Mouse (Mus musculus) CH12.LX (cell line): ENCODE results near the gene Tas1r1. TPM values are rescaled to one million over a fixed set of nuclear protein-coding genes. Genes with fewer than 3 reads are reported as not detected.

Source experiments
- DNase-seq: peaks from one replicate; pipeline ENCODE4 v3.0.0-alpha.2; 2013; ENCODE audit errors: extremely low read depth
- H3K27ac ChIP-seq: 2 replicates; pipeline ENCODE4 v1.5.1; 2012; ENCODE audit warnings: low read depth, mild to moderate bottlenecking, control low read depth, moderate library complexity; ENCODE audit not compliant: insufficient read depth
- H3K27me3 ChIP-seq: replicated peaks from 2 replicates; pipeline ENCODE3; 2012; ENCODE audit warnings: inconsistent platforms
- H3K36me3 ChIP-seq, 2 experiments: replicated peaks in 1 of 2; 2 replicates each; pipeline versions ENCODE3 to v1.6.1; 2012; ENCODE audit warnings: inconsistent platforms in 1 of 2, low read length in 1 of 2, mild to moderate bottlenecking in 1 of 2, mixed read lengths in 1 of 2, moderate library complexity in 1 of 2; ENCODE audit not compliant: control insufficient read depth in 1 of 2, insufficient read depth in 1 of 2
- H3K4me1 ChIP-seq, 2 experiments: 2 replicates each; pipeline ENCODE4 v1.6.1; 2012; ENCODE audit warnings: inconsistent platforms in 1 of 2, moderate library complexity in 1 of 2; ENCODE audit not compliant: insufficient read depth in 2 of 2, control insufficient read depth in 1 of 2
- H3K4me2 ChIP-seq: 2 replicates; pipeline ENCODE4 v1.6.1; 2012; ENCODE audit warnings: low read depth, mild to moderate bottlenecking, control low read depth; ENCODE audit not compliant: poor library complexity, insufficient read depth, severe bottlenecking
- H3K4me3 ChIP-seq, 3 experiments: fragments of 150-350 bp in 1 of 3; sonication (generic) in 1 of 3; replicated peaks in 1 of 3; 2 replicates each; pipeline versions ENCODE3 to v1.5.1; 2011 to 2012; ENCODE audit warnings: low read depth in 2 of 3, low read length in 2 of 3, mild to moderate bottlenecking in 2 of 3, moderate library complexity in 2 of 3, control low read depth in 1 of 3, improper control_type of control experiment in 1 of 3, inconsistent platforms in 1 of 3, mixed read lengths in 1 of 3; ENCODE audit not compliant: poor library complexity in 1 of 3
- H3K79me2 ChIP-seq: replicated peaks from 2 replicates; pipeline ENCODE4 v1.6.1; 2012; ENCODE audit warnings: mild to moderate bottlenecking, moderate library complexity; ENCODE audit not compliant: control insufficient read depth, poor library complexity, insufficient read depth, severe bottlenecking; ENCODE audit errors: extremely low read depth
- H3K9ac ChIP-seq: 2 replicates; pipeline ENCODE4 v1.6.1; 2012; ENCODE audit warnings: low read depth, mild to moderate bottlenecking, control low read depth, moderate library complexity; ENCODE audit not compliant: insufficient read depth
- H3K9me3 ChIP-seq: replicated peaks from 2 replicates; pipeline ENCODE3; 2012; ENCODE audit warnings: low read length, inconsistent platforms, mixed read lengths
- CHD1 ChIP-seq: IDR thresholded peaks from 2 replicates; pipeline ENCODE4 v1.6.1; 2012; ENCODE audit warnings: low read depth, low read length, improper control_type of control experiment, inconsistent platforms
- CHD2 ChIP-seq: IDR thresholded peaks from 2 replicates; pipeline ENCODE4 v1.6.1; 2011; ENCODE audit warnings: low read length, improper control_type of control experiment
- ETS1 ChIP-seq: conservative IDR thresholded peaks from 2 replicates; pipeline ENCODE4 v1.6.1; 2012; ENCODE audit warnings: low read depth, mild to moderate bottlenecking, inconsistent platforms, low read length, improper control_type of control experiment, moderate library complexity
- HCFC1 ChIP-seq: IDR thresholded peaks from 2 replicates; pipeline ENCODE4 v1.6.1; 2012; ENCODE audit warnings: low read depth, mild to moderate bottlenecking, inconsistent platforms, low read length, improper control_type of control experiment
- JUN ChIP-seq: IDR thresholded peaks from 2 replicates; pipeline ENCODE4 v1.6.1; 2011; ENCODE audit warnings: low read depth, mild to moderate bottlenecking, low read length, improper control_type of control experiment, moderate library complexity; ENCODE audit not compliant: insufficient read depth
- NELFE ChIP-seq: IDR thresholded peaks from 2 replicates; pipeline ENCODE4 v1.6.1; 2011; ENCODE audit warnings: low read depth, low read length, improper control_type of control experiment
- PAX5 ChIP-seq: IDR thresholded peaks from 2 replicates; pipeline ENCODE4 v1.6.1; 2012; ENCODE audit warnings: low read length, inconsistent platforms, mixed read lengths
- UBTF ChIP-seq: IDR thresholded peaks from 2 replicates; pipeline ENCODE4 v1.6.1; 2012; ENCODE audit warnings: low read depth, mild to moderate bottlenecking, inconsistent platforms, low read length, improper control_type of control experiment, moderate library complexity
- ZC3H11A ChIP-seq: IDR thresholded peaks from 2 replicates; pipeline ENCODE4 v1.6.1; 2012; ENCODE audit warnings: low read depth, mild to moderate bottlenecking, inconsistent platforms, low read length, improper control_type of control experiment
- ZKSCAN1 ChIP-seq: IDR thresholded peaks from 2 replicates; pipeline ENCODE4 v1.6.1; 2012; ENCODE audit warnings: low read depth, inconsistent platforms, low read length, improper control_type of control experiment, borderline replicate concordance
- dilution Hi-C: fragments of 300-500 bp; cut with MboI; formaldehyde crosslinking; loops from 2 replicates; pipeline ENCODE4 v1.14.3; 2020; ENCODE audit warnings: low sequenced_read_pairs; ENCODE audit not compliant: extremely low pct_unique_long_range_greater_than_20kb, extremely low pct_ligation_motif_present
- in situ Hi-C: fragments of 300-500 bp; cut with MboI; formaldehyde crosslinking; loops from 3 replicates; pipeline ENCODE4 v1.14.3; 2019; ENCODE audit warnings: low sequenced_read_pairs, low pct_ligation_motif_present, low pct_unique_long_range_greater_than_20kb, mixed read lengths
- polyA plus RNA-seq: library from polyadenylated mRNA; unstranded; fragments of >175 nt; gene quantifications from 2 replicates; pipeline ENCODE4 v1.2.1, GENCODE M21; 2012; ENCODE audit warnings: low read depth; ENCODE audit not compliant: insufficient read length
- total RNA-seq, 2 experiments: library from RNA; depleted of rRNA; stranded (reverse); fragments of 300-350 nt in 1 of 2; fragments of >200 nt in 1 of 2; gene quantifications; 2 replicates each; pipeline ENCODE4 v1.2.3; 2012 to 2014

Gene Tas1r1
- total and polyA plus RNA-seq, 3 experiments, result 0.21 TPM; not detected in 2

- in situ Hi-C loops (no loop called here), dilution Hi-C loops (no loop called here)
- H3K9ac ChIP-seq, result no peak overlapping the region
- no peak overlapping the region for H3K4me2 ChIP-seq
- peaks cover 2% of the 10 kb centered on the region for H3K27me3 ChIP-seq
- peaks cover 4 to 7% of the 10 kb centered on the region in 2 experiments; a peak in 3 of 4 replicates for H3K4me1 ChIP-seq
- TF ChIP-seq ZC3H11A (no peak), JUN (no peak), CHD1 (no peak), PAX5 (no peak), HCFC1 (no peak), CHD2 (no peak), NELFE (no peak)
- TF ChIP-seq, all 38 proteins: peak for 0
- no peak overlapping the region for H3K4me3 ChIP-seq
- DNase-seq, result no peak
- H3K36me3 ChIP-seq, result peaks cover 0 to 2% of the 10 kb centered on the region in 2 experiments
- H3K9me3 ChIP-seq, result peaks cover 5% of the 10 kb centered on the region
- H3K27ac ChIP-seq, result no peak overlapping the region
- H3K79me2 ChIP-seq, result no peaks in the 10 kb centered on the region
Observed at GRCm38 (mm10) chr4:152070494-152071396, 32.4 kb upstream of the Tas1r1 start.

GRCm38 (mm10) chr4:152069245-152069644 lies 30.9 kb upstream of the Tas1r1 start:
- H3K27me3 ChIP-seq, result no peaks in the 10 kb centered on the region
- dilution Hi-C loops (no loop called here), in situ Hi-C loops (no loop called here)
- no peak overlapping the region for H3K4me2 ChIP-seq
- H3K9ac ChIP-seq, result no peak overlapping the region
- TF ChIP-seq ZKSCAN1 (no peak), ETS1 (no peak), PAX5 (no peak)
- H3K27ac ChIP-seq, result no peak overlapping the region
- H3K36me3 ChIP-seq, result peaks cover 0 to 7% of the 10 kb centered on the region in 2 experiments
- peaks cover under 1% of the 10 kb centered on the region for H3K9me3 ChIP-seq
- DNase-seq, result no peak
- H3K4me1 ChIP-seq, result peaks cover 4 to 7% of the 10 kb centered on the region in 2 experiments; a peak in 3 of 4 replicates
- no peak overlapping the region for H3K4me3 ChIP-seq
- no peaks in the 10 kb centered on the region for H3K79me2 ChIP-seq

- peaks cover 4 to 7% of the 10 kb centered on the region in 2 experiments; a peak in 3 of 4 replicates for H3K4me1 ChIP-seq
- no peaks in the 10 kb centered on the region for H3K27me3 ChIP-seq
- TF ChIP-seq PAX5, result no peak
- no peak for TF ChIP-seq UBTF
- no peak overlapping the region for H3K4me2 ChIP-seq
- dilution Hi-C loops, result no loop called here
- no peak overlapping the region for H3K27ac ChIP-seq
- no peak for DNase-seq
- no peaks in the 10 kb centered on the region for H3K9me3 ChIP-seq
- H3K36me3 ChIP-seq, result peaks cover 0 to 7% of the 10 kb centered on the region in 2 experiments
- no peak overlapping the region for H3K9ac ChIP-seq
- in situ Hi-C loops, result no loop called here
- no peaks in the 10 kb centered on the region for H3K79me2 ChIP-seq
- H3K4me3 ChIP-seq, result no peak overlapping the region
Observed at GRCm38 (mm10) chr4:152068166-152068724, 29.9 kb upstream of the Tas1r1 start.
